Mouse (Mus musculus) spleen, postnatal 4 days (tissue): ENCODE measurements around the gene B230118H07Rik.

Source experiments
- DNase-seq, 2 experiments: peaks; one replicate each; pipeline ENCODE4 v3.0.0; 2022; ENCODE audit warnings: low spot score in 2 of 2

Gene B230118H07Rik

GRCm38 (mm10) chr2:101638979-101639839 is 10.1 kb downstream of the B230118H07Rik start:
- no peak for DNase-seq

GRCm38 (mm10) chr2:101628297-101629236 is 20.8 kb downstream of the B230118H07Rik start:
- DNase-seq, result peak; percentile 38 to 67

- DNase-seq, result no peak
These were observed 22.1 kb downstream of the B230118H07Rik start for GRCm38 (mm10) chr2:101627227-101627626.

GRCm38 (mm10) chr2:101624526-101624925 is 24.8 kb downstream of the B230118H07Rik start, which contains the start of gene Rag2:
Rag2 (plus strand) TSS chr2:101624718.
- DNase-seq, result no peak

- DNase-seq, result no peak
These were observed 25.3 kb downstream of the B230118H07Rik start for GRCm38 (mm10) chr2:101624011-101624410.

DNA sequence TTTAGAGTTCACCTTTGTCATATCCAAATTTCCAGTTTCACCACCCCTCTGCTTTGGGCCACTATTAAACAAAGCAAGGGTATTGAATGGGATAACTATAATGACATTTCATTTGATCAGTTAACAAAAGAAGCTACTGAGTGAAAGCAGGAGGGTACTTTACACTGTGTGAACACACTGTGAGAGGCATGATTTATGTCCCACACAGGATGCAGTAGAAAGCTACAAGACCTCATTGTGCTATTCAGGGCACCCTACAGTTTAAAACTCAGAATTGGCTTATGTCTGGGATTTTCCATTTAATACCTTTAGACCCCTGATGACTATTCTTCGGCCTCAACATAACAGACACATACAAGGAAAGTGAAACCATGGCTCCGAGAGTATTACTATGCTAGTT is 26.3 kb downstream of the B230118H07Rik start:
- no peak for DNase-seq

- DNase-seq, result no peak
These were observed 27.7 kb downstream of the B230118H07Rik start for GRCm38 (mm10) chr2:101621611-101622010.

GRCm38 (mm10) chr2:101620899-101621298 is 28.4 kb downstream of the B230118H07Rik start:
- no peak for DNase-seq

- no peak for DNase-seq
These were observed 31.0 kb downstream of the B230118H07Rik start for GRCm38 (mm10) chr2:101618373-101618772.

DNA sequence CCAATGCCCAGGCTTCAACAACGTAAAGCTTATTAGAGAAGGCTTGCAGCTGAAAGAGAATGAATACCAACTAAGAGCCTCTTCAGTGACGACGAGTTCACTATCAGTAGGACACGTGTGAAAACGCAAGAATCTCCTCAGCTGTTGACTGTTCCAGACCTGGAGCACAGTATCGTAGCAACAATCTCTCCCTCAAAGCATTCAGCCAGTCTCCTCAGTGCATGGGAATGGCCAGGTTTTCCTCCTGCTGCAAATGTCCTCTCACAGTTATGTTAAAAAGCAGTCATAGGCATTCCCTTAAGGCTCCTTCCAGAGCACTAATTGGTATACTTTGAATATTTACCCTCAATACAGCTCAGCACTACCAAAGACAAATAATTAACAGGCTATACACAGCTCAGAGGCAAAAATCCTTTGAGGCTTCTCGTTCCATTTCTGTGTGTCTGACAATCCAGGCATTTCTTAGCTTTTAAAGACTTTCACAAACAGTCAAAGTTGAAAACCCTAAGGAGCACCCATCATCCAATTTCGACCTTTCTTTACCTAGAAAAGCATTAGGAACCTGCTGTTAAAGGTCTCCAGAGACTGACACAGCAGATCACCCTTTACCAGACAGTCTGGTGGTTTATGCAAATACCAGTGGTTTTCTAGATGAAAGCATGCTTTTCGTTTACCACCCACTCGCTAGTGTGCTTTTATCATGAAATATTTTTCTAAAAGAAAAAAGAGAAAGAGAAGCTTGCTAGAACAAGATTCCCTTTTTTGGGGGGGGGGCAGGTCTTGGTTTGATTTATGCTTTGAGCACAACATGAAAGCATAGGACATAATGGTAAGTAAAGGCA is 33.6 kb downstream of the B230118H07Rik start:
- no peak for DNase-seq

- no peak for DNase-seq
These were observed 38.5 kb downstream of the B230118H07Rik start for GRCm38 (mm10) chr2:101610861-101611260.

DNA sequence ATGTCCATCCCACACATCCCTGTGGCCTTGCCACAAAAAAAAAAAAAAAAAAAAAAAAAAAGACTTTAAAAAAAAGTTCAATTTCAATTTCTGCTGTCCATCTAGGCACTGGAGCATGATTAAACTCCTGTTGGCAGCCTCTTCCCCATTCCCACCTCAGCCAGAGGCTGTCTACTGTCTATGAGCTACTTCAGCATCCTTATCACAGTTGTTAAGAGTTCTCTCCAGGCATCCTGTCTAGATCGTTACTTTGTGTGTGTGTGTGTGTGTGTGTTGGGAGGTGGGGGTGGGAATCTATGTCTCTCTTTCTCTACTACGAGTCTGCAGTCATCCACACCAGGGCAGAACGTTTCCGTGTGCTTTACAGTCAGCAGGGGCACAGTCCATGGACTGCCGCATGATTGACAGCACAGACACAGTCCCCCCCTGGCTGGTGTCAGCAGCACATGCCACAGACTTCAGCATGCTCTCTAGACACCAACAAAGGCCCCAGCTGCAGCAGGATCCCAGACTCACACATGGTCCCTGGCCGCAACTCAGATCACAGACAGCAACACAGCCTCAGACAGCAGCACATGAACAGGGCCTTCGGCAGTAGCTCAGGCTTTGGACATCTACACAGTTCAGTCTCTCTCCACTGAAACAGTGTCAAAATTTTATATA is 41.0 kb downstream of the B230118H07Rik start:
- DNase-seq, result no peak

- DNase-seq, result no peak
These were observed 46.2 kb downstream of the B230118H07Rik start for GRCm38 (mm10) chr2:101603099-101603498.

DNA sequence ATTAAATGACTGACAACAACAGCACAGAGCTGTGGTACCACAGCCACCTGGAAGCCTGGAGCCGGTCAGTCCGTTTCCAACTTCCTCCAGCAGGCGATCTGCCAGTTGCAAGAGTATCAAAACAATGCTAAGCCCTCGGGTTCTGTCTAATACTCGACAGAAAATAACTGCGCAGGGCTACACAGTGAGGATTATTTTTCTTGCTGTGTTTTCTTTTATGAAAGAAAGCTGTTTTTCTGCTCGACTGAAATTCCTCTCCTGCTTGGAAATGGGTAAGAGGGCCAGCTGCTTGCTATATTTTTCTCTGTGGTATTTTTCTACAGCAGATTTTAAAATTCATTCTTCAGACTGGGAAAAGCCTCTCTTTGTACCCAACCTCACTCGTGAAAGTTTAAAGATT is 48.6 kb downstream of the B230118H07Rik start:
- no peak for DNase-seq

GRCm38 (mm10) chr2:101598190-101599181 is 50.8 kb downstream of the B230118H07Rik start:
- no peak for DNase-seq

- no peak for DNase-seq
These were observed 52.1 kb downstream of the B230118H07Rik start for GRCm38 (mm10) chr2:101597186-101597585.

DNA sequence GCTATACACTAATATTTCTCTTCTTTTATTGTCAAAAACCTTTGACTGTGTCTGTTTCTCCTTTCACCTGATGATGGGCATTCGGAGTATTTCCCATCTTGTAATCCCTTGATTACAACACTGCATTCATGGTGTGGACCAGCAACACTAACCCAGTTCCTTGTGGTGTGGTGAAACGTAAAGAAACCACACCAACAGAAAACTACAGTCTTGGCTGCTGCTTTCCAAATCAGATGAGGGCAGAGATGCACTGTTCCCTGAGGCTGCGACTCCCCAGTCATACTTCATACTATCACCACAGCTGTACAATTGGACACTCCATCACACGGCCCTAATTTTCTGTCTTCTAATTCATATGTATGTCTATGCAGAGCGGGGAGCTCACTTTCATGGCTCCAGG is 54.7 kb downstream of the B230118H07Rik start:
- no peak for DNase-seq

- DNase-seq, result no peak
These were observed 56.4 kb downstream of the B230118H07Rik start for GRCm38 (mm10) chr2:101592886-101593285.

DNA sequence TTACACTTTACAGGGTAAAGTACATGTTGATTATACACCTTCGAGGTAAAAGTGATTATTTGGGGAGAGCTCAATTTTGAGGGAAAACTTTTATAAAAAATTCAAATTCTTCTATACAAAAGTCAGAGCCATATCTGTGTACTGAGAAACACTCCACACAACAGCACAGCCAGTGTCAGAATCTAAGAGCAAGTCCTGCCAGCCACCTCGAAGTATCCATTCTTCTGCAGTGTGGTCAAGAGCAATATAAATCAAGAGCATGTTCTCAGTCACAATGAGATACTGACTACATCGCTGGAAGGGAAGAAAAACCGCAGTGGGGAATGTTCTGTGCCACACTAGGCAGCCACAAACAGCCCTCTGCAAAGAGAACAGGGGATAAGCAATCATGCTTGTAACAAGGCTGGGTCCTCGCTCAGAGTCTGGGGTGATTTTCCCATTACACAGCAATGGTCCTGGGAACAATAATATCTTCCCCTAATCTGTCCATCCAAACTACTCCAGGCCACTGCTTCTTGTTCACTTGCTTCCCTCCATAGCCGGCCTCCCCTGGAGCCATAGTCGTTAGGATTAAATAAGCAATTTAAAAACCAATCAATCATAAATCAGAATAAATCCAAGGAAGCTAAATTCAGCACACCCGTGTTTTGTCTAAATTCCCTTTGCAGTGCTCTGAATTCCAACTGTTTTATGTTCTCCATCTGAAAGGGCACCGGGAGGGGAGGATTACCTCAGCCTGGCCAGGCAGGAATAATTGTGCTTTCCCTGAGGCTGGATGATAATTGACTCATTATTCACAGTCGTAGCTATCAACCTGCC is 57.1 kb downstream of the B230118H07Rik start:
- DNase-seq, result no peak
